Mouse (Mus musculus) kidney, adult 11 months (tissue): ENCODE results near the gene Gng13.

Source experiments
- DNase-seq: peaks from one replicate; pipeline ENCODE4 v3.0.0; 2022

Gene Gng13

DNA sequence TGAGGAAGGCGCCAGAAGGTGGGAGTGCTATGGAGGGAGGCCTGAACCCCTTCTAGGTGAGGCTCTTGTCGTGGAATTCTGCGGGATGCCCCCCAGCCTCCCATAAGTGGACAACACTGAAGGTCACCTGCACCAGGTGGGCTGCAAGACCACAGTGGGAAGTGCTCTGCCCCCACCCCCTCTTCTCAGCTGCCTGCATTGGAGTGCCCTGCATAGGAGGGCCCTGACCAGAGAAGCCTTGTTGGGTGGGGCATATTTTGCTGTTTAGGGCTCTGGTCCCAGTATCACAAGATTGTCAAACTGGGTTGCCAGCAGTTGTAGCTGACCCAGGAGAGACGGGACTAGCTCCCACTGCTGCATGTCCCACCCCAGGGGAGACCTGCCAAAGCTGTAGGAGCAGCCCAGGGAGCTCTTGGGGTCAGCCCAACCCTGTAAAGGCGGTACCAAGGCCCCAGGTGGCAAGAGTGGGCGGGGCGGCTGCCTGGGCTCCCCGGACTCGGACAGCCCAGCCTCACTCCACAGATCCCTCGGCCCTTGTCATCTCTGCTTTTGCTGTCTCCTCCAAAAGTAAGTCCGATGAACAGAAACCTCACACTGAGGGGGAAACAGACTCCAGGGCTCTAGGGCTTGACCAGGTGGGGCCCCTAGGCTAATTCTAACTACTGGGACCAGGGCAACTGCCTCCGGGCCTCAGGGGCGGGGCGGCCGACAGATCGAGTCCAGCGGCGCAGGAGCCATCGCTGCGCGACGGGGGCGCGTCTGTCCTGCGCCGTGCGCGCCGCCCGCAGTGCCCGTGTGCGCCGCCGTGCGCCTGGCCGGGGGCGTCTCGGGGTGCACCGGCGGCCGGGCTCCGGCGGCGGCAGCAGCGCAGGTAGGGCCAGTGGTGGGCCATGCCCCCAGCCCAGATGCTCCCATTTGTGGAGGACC is at the start of gene Gng13:
Gene Gng13, plus strand, starts transcription at position 461 of the 927 bp plus-strand sequence.
- no peak for DNase-seq

DNA sequence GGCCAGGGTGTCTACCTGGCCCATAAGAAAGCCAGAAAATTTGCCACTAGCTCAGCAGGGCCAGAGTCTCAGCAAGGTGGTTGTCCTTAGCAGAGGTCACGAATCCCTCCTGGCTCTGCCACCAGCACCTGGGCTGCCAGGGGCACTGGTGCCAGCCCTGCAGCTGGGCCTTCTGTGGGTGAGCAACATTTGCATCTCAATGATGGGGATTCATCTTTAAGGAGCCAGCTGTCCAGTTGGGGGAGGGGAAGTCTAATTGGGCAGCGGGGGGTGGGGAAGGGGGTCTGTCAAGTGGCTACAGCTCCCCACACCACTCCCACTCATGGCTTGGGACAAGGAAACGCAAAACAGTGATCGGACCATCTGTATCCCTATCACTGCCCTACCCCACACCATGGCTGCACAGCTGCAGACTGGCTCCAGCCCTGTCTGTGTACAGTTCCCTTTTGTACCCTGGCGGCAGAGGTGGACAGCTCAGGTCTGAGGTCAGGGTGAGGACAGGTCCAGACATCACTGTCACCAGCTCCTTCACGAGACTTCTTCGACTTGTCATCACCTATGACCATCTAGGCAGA is 48.4 kb upstream of the Gng13 start:
- no peak for DNase-seq

DNA sequence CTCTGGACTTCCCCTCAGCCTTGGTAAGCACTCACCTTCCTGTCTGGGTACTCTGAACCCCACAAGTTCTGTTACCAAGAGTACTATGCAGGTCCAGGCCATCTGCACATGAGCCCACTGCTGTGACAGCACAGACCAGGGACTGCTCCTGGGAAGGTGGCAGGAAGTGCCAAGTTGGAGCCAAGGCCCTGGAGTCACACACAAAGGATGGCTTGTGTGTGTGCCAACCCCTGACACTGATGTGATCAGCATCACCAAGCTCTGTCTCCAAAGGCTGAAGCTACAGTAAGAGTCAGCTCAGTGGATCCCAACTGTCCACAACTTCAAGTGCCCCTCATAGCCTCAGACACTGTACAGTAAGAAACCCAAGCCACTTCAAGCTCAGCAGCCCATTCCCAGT is 44.0 kb upstream of the Gng13 start:
- no peak for DNase-seq

DNA sequence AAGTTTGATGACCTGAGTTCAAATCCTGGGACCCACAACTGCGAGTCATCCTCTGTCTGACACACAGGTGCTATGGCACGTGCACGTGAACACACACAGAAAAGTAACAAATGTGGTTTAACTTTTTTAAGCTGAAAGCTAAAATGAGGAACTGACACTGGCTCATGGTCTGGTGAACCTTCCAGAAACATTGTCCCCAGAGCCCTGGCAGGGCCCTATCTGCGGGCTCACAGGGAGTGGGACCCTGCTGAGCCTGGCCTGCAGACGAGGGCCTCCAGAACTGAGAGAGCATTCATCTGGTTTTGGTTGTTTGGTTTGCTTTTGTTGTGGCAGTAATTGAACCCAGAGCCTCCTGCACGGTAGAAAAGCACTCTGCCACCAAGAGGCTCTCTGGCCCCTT is 39.0 kb upstream of the Gng13 start:
- DNase-seq: no peak

DNA sequence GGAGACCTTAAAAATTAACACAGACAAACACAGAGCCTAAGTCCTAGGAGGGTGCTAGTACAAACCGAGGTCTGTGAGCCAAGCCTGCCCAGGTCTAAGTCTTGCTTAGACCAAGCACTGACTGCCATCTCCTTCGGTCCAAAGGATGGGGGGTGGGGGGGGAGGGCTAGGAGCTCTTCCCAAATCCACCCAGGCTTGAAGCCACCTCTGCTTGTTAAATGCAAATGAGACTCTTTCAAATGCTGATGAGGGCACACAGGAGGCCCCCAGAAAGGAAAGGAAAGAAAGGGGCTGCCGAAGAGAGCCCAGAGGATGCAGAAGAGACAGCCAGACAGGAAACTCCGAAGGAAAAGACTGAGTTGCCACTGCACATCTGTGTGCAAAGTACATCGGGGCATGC is 37.2 kb upstream of the Gng13 start:
- DNase-seq: no peak

DNA sequence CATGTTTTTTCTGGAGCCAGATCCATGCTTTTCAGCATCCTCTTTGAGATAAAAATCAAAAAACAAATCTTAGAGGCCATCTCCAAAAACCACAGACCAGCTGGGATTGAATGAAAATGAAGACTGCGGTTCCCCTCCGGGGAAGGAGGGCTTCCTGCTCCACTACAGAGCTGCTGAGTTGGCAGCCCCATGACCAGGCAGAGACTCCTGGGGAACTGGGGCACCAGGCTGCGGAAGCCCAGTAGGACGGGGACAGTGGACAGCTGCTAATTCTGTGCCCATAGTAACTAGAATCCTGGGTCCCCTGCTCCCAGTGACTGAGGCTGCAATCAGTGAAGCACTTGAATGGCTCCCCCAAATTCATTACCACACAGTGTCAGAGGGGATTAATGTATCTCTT is 35.3 kb upstream of the Gng13 start:
- DNase-seq: no peak

DNA sequence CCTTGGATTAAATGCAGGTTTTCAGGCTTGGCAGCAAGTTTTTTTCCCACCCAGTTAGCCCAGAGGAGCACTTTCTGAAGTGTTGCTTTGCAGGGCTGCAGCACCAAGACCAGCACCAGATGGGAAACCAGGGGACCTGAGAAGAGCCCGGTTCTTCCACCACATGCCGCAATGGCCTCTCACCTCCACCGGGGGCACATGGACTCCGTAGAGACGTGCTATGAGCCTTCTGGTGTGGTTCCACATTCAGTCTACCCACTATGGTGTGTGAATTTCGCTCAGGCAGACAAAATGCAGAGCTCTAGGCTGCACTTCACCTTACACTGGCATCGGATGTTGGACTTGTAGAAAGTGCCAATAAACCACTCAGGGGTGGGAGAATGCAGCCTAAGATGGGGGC is 30.6 kb upstream of the Gng13 start:
- DNase-seq: no peak

DNA sequence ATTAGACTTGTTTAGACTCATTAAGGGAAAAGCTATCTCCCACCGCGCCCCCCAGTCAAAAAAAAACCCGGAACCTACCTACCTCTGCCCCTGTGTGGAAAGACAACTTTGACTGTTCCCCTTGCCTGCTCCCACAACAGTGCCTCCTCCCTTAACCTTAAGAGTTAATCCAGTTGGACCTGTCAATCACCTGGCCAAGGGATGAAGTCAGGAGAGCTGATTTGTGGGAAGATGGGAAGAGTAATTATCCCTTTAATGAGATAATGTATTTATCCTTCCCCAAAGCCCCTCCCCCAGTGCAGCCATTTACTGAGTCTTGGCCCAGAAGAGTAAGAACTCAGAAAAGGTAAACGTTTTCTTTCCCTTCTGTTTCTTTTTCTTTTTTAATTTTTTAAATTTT is 28.0 kb upstream of the Gng13 start:
- no peak for DNase-seq

DNA sequence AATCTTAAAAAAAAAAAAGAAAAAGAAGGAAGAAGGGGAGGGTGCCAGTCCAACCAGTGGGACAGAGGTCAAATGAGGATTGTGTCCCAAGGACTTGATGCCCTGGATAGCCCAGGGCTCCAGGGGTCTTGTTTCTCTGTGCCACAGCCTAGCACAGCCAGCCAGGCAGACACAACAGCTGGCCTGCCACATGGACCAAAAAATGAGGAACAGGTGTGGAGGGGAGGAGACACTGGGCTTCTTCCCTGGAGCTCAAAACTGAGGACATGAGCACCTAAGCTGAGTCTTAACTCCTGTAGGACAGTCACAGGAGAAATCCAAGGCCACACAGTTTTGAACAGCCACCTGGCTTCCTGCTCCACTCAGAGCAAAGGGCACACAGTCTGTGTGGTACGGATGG is 20.7 kb upstream of the Gng13 start:
- no peak for DNase-seq

DNA sequence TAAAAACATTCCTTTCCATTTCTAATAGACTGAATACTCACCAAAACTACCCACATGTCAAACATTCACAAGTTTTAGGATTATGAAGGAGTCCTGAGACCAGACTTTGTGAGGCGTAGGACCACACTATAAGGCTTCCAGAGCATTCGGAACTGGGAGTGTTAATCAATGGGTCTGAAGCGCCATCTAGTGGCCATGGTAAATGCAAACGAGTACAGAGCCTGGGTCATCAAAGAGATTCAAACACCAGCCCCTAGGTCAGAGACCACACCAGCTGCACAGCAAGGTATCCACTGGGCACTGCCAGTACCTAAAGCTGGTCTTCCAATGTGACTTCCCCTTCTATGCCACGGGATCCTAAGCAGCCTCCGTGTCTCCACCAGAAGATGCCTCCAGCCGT is 18.5 kb upstream of the Gng13 start:
- peak; percentile 25 for DNase-seq

DNA sequence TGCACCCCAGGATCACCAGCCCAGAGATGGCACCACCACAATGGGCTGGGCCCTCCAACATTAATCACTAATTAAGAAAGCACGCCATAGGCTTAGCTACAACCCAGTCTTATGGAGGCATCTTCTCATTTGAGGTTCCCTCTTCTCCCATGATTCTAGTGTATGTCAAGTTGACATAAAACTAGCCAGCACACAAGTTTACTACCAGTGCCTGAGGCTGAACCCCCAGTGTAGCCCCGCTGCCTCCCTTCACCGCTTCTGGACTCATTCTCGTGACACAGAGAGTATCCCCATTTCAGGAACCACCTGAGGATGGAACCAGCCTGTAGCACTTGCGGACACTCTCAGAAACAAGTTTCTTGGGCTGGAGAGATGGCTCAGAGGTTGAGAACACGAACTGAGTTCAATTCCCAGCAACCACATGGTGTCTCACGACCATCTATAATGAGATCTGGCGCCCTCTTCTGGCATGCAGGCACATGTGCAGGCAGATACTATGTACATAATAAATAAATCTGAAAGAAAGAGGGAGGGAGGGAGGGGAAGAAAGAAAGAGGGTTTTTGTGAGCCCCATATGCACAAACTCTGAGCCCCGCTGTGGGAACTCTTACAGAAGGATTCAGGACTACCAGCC is 16.0 kb upstream of the Gng13 start:
- DNase-seq: no peak

DNA sequence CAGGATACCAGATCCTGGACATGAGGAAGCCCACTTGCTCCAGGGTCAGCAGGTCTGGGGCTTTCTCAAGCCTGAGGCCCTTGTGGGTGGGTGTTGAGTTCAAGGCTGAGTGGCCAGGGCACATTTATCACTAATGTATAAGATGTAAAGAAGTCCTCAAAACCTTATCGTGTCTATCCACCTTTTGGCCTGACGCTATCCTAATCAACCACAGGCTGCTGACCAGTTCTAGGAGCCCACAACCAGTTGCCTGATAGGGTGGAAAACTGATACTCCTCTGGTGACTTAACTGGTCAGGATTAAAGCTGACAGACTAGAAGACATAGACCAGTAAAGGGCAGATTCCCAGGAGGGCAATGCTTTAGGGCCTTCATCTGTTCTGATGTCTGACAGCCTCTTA is 7.0 kb upstream of the Gng13 start:
- DNase-seq: no peak

DNA sequence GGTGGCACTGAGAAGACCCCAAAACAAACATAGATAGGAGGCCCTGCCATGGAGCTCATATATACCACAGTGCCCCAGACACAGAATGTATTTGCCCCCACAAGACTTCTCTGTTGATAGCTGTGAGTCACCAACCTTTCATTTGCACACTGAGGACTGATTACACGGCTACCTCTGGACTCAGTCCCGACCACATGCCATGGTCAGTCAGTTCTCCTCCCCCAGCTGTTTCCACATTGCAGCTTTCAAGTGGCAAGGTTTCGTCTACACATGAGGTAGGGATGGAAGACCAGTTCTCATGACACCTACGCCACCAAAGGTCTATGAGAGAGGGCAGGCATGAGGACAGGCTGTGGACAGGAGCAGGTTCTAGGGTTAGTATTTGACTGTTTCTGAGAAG is 5.8 kb upstream of the Gng13 start:
- DNase-seq: no peak

DNA sequence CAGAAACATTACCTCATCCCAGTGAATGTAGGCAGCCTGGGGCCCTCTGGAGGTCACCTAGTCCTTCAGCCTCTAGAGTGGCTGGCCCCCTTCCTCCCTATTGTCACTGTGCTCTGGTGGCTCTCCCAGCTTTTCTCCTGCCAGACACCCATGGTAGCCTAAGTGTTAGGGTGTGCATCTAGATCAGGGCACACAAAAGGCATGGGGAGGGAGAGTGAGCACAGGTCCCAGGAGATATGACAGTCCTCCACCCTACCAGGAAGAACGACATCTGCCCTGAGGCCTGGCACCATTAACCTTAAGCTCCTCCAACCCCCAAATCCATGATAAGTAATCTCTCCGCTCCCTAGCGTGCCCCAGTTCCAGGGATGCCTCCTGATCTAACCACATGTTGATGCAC is 1.3 kb upstream of the Gng13 start:
- no peak for DNase-seq

DNA sequence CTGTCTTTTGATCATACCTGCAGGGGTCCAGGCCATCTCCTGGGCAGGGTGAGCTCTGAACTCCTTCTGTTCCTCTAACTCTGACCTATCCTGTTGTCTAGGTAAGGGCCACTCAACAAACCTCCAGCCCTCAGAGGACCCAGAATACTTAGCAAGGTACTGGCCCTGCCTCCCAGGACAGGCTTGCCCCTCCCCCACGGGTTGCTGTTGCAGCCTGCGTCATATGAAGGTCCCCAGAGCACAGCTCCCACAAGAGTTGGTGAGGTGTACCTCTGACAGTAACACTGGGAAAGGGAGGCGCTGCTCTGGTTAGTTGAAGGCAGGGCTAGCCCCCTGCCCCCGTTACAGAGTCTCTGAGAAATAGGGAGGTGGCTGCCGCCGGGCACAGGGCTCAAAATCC is 841 bp upstream of the Gng13 start:
- DNase-seq: no peak

DNA sequence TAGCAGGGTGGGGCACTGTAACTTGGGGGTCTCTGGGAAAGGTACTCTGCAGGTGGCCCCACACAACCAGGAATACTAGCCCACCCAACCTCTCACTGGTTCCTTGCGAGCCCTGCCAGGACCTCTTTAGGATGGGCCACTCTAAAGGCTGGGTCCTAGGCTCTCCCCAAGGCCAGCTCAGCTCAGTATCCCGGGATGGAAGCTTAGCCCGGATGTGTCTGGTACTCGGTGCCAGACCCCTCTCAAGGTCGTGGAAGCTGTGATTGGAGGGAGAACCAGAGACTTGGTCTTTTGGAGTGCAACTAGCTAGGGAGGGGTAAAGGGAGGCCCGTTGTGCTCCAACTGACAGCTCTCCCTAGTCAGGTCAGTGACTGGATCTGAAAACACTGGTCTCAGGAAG is 720 bp downstream of the Gng13 start:
- DNase-seq: no peak

DNA sequence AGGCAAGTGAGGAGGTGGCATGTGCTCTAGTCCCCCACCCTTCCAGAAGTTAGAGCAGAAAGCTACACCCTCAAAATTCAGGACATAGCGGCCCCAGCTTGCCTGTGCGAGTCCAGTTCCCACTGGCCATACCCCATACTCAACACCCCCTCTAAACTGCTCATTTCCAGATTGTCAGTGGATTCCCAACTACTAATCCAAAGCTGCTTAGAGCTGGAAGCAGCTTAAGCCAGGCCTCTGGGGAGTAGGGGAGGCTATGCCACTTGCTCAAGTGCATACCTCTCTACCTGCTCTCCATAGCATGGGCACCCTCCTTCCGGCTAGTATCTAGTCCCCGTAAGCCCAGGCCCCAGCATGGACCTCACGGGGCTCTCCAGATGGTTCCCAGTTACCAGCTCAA is 4.5 kb downstream of the Gng13 start:
- DNase-seq: no peak

DNA sequence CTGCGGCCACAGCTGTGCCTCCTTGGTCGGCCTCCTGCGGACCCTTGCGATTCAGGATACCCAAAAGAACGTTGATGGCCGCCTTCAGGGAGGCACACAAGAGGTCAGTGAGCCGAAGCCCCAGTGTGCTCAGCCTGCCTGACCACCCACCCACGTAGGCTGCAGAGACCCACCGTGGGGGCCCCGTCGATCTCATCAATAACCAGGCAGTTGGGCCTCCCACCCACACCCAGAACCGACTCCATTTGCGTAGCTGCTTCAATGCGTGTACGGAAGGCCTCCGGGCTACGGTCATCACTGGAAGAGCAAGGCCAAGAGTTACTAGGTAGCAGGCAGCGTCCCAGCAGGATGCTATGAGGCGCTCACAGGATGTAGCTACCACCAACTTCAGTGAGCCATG is 6.5 kb downstream of the Gng13 start:
- DNase-seq: no peak

DNA sequence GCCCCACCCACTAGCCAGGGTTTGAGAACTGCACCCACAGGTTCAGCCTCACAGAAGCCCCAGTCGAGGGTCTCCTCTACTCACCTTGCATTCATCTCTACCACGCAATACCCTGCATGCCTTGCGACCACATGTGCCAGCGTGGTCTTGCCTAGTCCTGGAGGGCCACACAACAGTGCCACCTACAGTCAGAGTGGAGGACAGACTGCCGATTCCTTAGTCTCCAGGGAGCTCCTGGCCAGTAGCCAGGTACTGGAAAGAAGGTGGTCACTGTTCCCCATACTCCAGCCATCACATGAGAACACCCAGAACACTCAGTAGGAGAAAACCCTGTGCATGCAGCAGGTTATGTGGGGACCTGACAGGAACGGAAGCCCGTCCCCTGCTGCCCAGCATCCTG is 6.9 kb downstream of the Gng13 start:
- no peak for DNase-seq

DNA sequence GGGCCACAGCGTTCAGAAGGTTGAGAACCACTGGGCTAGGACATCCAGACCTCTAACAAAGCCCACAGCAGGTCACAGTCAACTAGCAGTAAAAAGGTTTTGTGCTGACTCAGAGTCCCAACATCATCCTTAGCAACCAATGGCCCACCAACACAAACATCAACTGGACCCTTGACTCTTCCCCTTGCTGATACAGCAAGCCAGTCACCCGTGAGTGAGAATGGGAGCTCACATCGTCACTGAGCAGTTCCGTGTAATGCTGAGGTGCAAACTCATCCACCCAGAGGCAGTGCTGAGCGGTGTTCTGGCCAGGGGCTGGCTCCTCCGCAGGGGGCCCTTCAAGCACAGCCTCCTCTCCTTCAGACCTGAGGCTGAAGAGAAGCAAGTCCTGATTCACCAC is 8.3 kb downstream of the Gng13 start:
- DNase-seq: peak; percentile 61

DNA sequence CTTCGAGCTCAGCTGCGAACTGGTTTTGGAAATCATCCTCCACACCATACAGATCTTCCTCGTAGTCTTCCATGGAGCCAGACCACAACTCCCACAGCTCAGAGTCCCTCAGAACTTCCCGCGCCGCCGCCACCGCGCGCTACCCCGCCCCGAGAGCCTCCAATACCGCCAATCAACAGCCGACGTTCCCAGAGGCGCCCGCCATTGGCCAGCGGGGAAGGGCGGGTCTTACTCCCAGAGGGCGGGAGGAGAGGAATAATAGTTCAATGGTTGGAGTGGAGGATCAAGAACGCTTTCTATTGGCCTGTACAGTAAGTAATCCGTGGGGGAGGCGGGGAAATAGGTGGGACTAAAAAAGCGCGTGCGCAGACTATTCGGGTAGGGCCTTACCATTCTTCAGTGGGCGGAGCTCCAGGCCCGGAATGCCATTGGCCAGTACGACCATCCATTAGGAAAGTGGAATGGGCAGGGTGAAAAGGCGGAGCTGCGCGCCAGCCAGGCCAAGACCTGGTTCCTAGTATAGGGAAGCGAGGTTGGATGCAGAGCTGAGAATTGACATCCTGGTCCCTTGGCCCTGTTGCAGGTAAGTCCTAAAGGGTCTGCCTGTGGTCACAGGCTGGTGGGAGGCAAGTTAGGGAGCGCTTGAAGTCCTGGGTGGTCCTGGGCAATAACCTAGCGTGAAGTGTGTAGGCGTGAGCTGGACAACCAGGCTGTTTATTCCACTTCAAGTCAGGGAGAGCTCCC is 10.5 kb downstream of the Gng13 start, which contains the start of the genes Chtf18 and Rpusd1:
Gene Chtf18, minus strand, starts transcription at position 155 of the 744 bp plus-strand sequence.
Gene Rpusd1, plus strand, starts transcription at position 406 of the 744 bp plus-strand sequence.
- peak; percentile 100 for DNase-seq

DNA sequence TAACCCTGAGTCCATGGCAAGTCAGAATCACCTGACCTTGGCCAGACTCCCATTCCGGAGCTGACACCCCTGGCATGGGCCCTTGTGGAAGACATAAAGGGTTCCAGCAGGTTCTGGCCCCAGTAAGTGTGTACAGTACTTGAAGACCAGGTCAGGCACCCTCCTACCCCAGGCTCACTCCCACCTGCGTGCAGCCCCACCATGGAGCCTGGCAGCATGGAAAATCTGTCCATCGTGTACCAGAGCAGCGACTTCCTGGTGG is 11.0 kb downstream of the Gng13 start:
- DNase-seq: no peak

DNA sequence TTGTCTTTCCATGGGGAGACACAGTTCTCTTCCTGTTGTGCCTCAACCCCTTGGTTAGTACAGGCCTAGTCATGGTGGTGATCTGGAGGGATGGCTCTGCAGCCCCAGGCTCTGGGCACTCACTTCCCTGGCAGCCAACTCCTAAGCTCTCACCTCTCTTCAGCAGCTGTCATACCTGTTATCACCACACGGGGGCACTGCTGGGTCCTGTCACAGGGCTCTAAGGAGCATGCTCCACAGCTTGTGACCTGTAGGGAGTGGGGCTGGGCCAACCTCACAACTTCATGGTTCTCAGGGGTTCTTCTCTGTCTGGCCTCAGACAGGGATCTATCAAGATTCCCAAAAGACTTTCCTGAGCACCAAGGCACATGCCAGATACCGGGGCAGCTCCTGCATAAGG is 15.1 kb downstream of the Gng13 start:
- DNase-seq: peak; percentile 76

DNA sequence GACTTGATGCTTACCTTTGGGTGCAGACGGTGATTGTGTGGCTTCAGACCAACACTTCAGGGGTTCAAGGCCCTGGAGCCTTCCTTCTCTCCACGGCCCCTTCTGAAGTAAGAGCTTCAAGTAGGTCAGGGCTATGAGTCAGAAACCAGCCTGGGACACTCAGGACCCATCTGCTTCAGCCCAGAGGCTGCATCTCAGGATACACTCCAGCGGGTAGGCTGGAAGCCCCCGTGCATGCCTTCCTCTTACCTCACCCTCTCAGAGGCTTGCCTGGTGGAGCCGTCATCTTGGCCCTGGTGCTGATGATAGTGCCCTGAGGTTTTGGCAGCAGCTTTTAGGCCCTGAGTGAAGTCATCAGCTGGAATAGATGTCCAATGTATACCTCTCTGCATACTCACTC is 18.3 kb downstream of the Gng13 start:
- DNase-seq: no peak
